Mouse (Mus musculus) kidney, postnatal 14 days (tissue): ENCODE results near the gene Palld.

Experiments
- DNase-seq: peaks from one replicate; pipeline ENCODE4 v3.0.0; 2022; ENCODE audit warnings: mixed read lengths

Gene Palld

GRCm38 (mm10) chr8:61487597-61488156 lies 414.8 kb downstream of the Palld start, which contains the start of gene Cbr4:
Cbr4 (plus strand) TSS chr8:61487734.
- DNase-seq, result peak; percentile 93

GRCm38 (mm10) chr8:61486923-61487529 lies 415.5 kb downstream of the Palld start:
- no peak for DNase-seq

- no peak for DNase-seq
Measured at GRCm38 (mm10) chr8:61480260-61480967, 422.1 kb downstream of the Palld start.

- peak; percentile 70 for DNase-seq
Measured at GRCm38 (mm10) chr8:61479506-61480214, 422.8 kb downstream of the Palld start.

GRCm38 (mm10) chr8:61478793-61479192 lies 423.7 kb downstream of the Palld start:
- no peak for DNase-seq

DNA sequence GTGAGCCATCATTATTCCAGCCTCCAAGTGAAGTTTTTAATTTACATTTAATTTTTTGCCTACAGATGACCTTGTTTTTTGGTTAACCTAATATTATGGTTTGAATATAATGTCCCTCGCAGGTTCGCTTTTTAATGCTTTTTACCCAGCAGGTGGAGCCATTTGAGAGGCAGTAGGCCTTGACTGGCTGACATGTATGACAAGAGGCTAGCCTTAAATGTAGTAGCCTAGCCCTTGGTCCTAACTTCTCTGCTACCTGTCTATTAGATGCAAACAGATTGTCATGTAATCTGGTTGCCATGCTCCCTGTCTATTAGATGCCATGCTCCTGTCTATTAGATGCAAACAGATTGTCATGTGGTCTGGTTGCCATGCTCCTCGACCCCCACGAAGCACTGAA lies 424.3 kb downstream of the Palld start:
- DNase-seq, result no peak

DNA sequence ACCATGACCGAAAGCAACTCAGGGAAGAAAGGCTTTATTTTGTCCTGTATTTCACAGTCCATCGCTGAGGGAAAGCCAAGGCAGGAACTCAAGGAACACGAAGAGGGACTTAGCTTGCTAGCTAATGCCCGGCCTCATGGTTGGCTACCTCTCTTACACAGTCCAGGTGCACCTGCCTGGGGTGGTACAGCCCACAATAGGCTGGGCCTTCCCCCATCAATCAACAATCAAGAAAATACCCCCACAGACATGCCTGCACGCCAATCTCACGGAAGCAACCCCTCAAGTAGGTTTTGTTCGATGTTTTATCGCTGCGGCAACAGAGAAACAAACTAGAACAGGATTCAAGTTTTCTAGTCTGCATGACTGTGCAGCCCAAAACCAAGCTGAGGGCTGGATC lies 426.3 kb downstream of the Palld start:
- DNase-seq, result no peak

DNA sequence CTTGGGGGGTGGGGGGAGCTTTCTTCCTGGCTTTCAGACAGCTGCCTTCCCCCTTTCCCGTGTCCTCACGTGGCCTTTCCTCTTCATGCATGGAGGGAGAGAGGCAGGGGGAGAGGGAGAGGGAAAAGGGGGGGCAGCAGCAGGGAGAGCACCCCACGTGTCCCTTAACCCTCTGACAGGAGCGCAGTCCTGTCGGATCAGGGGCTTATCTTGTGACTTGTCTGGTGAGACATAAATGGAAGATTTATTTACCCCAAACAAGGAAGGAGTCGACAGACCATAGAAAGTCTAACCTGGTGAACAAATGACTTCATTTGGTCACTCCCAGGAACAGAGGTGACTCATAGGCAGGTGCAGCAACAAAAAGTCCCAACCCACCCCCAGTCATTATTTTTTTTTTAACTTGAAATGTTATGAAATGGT lies 427.2 kb downstream of the Palld start:
- peak; percentile 34 for DNase-seq

- DNase-seq, result no peak
Measured at GRCm38 (mm10) chr8:61470213-61470612, 432.3 kb downstream of the Palld start.

DNA sequence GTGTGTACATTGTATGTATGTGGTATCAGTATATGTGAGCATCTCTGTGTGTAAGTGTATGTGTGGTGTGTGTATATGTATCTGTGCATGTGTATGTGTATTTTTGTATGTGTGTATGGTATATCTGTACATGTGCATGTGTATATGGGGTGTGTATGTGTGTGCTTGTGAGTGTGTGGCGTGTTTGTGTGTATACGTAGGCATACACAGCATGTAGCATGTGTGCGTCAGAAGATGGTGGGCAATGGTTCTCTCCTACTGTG lies 435.0 kb downstream of the Palld start:
- no peak for DNase-seq

DNA sequence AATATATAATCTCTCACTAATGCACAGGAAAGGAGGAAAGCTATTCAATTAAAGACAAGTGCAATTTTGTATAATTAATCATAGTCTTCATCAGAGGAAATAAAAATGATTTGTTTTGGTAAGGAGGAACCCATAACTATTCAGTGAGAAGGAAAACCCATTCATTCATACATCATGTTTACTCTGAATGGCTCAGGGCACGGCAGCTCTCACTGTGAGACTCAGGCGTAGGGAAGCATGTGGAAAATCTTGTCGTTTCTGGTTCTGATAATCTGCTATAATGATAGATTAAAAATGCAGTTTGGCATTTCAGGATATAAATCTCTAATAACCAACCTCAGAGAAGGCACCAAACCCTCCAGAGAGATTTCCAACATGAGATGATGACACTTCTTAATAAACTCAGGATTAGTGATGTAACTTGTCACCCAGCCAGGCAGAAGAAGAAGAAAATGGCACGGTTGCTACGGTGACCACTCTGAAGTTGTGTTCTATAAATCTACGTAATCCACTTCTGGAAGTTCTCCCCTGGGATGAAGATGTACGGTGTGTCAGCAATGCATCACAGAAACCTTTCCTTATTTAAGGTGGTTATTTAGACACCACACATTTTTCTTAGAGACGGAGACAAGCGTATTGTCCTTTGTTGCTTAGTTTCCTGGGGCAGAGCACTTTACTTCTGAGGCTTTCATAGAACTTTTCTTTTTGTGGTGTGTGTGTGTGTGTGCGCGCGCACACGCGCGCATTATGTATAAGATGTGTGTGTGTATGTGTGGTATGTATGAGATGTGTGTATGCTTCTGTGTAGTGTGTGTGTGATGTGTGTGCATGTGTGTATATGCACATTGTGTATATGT lies 435.6 kb downstream of the Palld start:
- DNase-seq, result no peak

GRCm38 (mm10) chr8:61464393-61464792 lies 438.1 kb downstream of the Palld start:
- no peak for DNase-seq

- DNase-seq, result no peak
Measured at GRCm38 (mm10) chr8:61462221-61462620, 440.3 kb downstream of the Palld start.
